Mouse (Mus musculus): ENCODE data around the gene Tshz2. TPM values are rescaled to one million over a fixed set of nuclear protein-coding genes. Genes with fewer than 3 reads are reported as not detected.

The Tshz2 gene
- total and polyA plus RNA-seq, 2 experiments from 2014 or later = 26.4 to 40.8 TPM

DNA sequence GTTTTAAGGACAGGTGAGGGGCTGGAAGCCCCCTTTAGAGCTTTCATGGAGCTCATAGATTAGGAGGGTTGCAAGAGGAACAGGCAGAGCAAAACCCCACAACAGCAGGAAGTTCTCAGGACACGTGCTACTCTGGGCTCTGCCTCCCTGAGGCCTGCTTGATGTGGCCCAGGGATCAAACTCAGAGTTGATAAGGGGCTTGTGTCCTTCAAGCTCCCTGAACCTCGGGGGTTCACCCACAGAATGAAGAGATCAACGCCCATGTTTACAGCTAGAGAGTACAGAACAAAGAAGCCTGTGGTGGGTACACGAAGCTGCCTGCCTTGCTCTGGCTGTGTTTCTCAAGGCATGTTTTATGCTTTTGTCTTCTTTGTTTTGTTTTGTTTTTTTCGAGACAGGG lies 417.8 kb downstream of the Tshz2 start:
- DNase-seq (ENCODE audit: low spot score) = no peak
- WGBS = 42% methylated on average over 5 of the region's 5 CpGs
- H3K9ac ChIP-seq (replicated peaks; ENCODE audit: low read length, poor library complexity, severe bottlenecking) = no peak overlapping the region
- no peak overlapping the region for H3K27ac ChIP-seq (ENCODE audit: low read depth, low read length)
- ATAC-seq (ENCODE audit: low FRiP score) = no peak
- H3K4me1 ChIP-seq (ENCODE audit: insufficient read depth, low read length) = no peaks in the 10 kb centered on the region
- no peak overlapping the region for H3K4me2 ChIP-seq (ENCODE audit: low read depth, low read length, poor library complexity, severe bottlenecking)
- H3K4me3 ChIP-seq (ENCODE audit: low read depth, low read length) = no peak overlapping the region
- H3K36me3 ChIP-seq (ENCODE audit: insufficient read depth, low read length) = no peaks in the 10 kb centered on the region
- no peak for TF ChIP-seq CTCF (IDR thresholded peaks at IDR 0.05)
- no peaks in the 10 kb centered on the region for H3K27me3 ChIP-seq (ENCODE audit: insufficient read depth, low read length)
- H3K9me3 ChIP-seq (ENCODE audit: low read length) = no peaks in the 10 kb centered on the region

DNA sequence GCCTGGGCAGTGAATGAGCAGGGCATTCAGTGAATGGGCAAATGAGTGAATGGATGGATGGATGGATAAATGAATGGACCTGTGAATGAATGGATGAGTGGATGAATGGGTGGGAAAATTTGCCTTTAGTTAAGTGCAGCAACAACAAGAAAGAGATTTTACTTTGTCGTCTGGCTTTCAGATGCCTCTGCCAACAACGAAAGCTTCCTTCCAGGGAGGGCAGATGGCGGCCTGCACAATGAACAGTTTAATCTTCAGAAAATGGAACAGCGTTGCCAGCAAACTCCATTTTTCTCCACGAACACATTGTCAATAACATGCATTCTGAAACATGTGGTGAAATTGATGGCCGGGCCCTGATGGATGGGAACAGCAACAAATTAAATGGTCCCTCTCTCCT lies 418.6 kb downstream of the Tshz2 start:
- no peaks in the 10 kb centered on the region for H3K27me3 ChIP-seq (ENCODE audit: insufficient read depth, low read length)
- DNase-seq (ENCODE audit: low spot score) (no peak), ATAC-seq (ENCODE audit: low FRiP score) (no peak)
- no peak overlapping the region for H3K27ac ChIP-seq (ENCODE audit: low read depth, low read length)
- H3K9me3 ChIP-seq (ENCODE audit: low read length) = no peaks in the 10 kb centered on the region
- H3K4me3 ChIP-seq (ENCODE audit: low read depth, low read length) = no peak overlapping the region
- no peak overlapping the region for H3K9ac ChIP-seq (replicated peaks; ENCODE audit: low read length, poor library complexity, severe bottlenecking)
- no peaks in the 10 kb centered on the region for H3K36me3 ChIP-seq (ENCODE audit: insufficient read depth, low read length)
- no peak for TF ChIP-seq CTCF (IDR thresholded peaks at IDR 0.05)
- H3K4me1 ChIP-seq (ENCODE audit: insufficient read depth, low read length) = no peaks in the 10 kb centered on the region
- 47% methylated on average over 6 of the region's 6 CpGs for WGBS
- H3K4me2 ChIP-seq (ENCODE audit: low read depth, low read length, poor library complexity, severe bottlenecking) = no peak overlapping the region

DNA sequence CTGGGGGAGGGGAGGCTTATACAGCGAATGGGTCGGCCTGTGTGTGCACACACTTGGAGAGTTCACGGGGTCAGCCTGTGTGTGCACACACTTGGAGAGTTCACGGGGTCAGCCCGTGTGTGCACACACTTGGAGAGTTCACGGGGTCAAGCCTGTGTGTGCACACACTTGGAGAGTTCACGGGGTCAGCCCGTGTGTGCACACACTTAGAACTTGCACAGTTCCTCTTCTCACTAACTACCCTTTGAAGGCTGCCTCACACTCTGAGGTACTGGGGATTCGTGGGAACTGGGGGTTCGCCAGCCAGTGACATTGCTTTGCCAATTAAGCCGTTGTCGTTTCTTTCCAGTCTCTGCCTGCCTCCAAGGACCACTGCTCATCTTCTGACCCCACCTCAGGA lies 422.1 kb downstream of the Tshz2 start:
- Histone ChIP-seq H3K36me3 (ENCODE audit: insufficient read depth, low read length) (no peaks in the 10 kb centered on the region), H3K4me3 (ENCODE audit: low read depth, low read length) (no peak overlapping the region), H3K27me3 (ENCODE audit: insufficient read depth, low read length) (no peaks in the 10 kb centered on the region), H3K9me3 (ENCODE audit: low read length) (no peaks in the 10 kb centered on the region), H3K27ac (ENCODE audit: low read depth, low read length) (no peak overlapping the region), H3K9ac (replicated peaks; ENCODE audit: low read length, poor library complexity, severe bottlenecking) (no peak overlapping the region), H3K4me1 (ENCODE audit: insufficient read depth, low read length) (no peaks in the 10 kb centered on the region), H3K4me2 (ENCODE audit: low read depth, low read length, poor library complexity, severe bottlenecking) (no peak overlapping the region)
- DNase-seq (ENCODE audit: low spot score) (no peak), ATAC-seq (ENCODE audit: low FRiP score) (no peak)
- 81% methylated on average over 12 of the region's 12 CpGs for WGBS
- no peak for TF ChIP-seq CTCF (IDR thresholded peaks at IDR 0.05)

DNA sequence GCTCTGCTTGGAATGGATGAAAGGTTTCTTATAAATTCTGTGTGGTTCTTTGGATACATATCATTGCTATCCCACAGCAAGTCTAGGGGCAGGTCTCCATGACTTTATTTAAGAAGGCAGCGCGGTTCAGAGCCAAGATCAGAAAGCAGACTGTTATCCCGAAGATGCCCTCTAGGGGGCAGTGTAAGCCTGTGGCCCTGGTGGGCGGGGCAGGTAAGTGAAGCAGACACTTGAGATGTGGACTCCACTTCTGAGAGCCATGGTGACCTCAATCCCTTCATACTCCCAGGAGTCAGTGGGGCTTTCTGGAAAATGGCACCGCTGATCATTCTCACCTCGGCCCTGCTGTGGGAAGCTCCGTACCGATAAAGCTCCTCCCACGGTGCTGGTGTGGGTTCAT lies 422.6 kb downstream of the Tshz2 start:
- no peaks in the 10 kb centered on the region for H3K9me3 ChIP-seq (ENCODE audit: low read length)
- no peaks in the 10 kb centered on the region for H3K36me3 ChIP-seq (ENCODE audit: insufficient read depth, low read length)
- 39% methylated on average over 9 of the region's 9 CpGs for WGBS
- H3K27ac ChIP-seq (ENCODE audit: low read depth, low read length) = no peak overlapping the region
- no peaks in the 10 kb centered on the region for H3K4me1 ChIP-seq (ENCODE audit: insufficient read depth, low read length)
- DNase-seq (ENCODE audit: low spot score) (no peak), ATAC-seq (ENCODE audit: low FRiP score) (no peak)
- no peaks in the 10 kb centered on the region for H3K27me3 ChIP-seq (ENCODE audit: insufficient read depth, low read length)
- H3K4me2 ChIP-seq (ENCODE audit: low read depth, low read length, poor library complexity, severe bottlenecking) = no peak overlapping the region
- H3K9ac ChIP-seq (replicated peaks; ENCODE audit: low read length, poor library complexity, severe bottlenecking) = no peak overlapping the region
- H3K4me3 ChIP-seq (ENCODE audit: low read depth, low read length) = no peak overlapping the region
- TF ChIP-seq CTCF (IDR thresholded peaks at IDR 0.05) = peak; percentile 68

DNA sequence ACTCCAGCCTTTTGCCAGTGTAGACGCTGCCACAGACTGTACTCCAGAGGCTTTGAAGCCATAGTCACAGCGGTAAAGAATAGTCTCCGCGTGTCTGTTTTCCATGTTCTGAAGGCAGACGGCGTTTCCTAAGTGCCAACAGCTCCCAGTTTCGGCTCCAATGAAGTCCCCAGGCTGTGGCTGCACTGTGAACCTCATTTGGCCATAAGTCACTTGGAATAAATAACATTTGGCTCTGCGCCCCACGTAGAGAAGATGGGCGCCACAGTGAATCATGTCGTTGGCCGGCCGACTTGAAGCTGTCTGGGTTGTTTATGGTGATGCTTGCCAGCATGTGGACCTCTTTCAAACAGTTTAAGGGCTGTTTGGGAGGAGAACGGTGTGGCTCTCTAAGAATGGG lies 426.0 kb downstream of the Tshz2 start:
- Histone ChIP-seq H3K27me3 (ENCODE audit: insufficient read depth, low read length) (no peaks in the 10 kb centered on the region), H3K4me3 (ENCODE audit: low read depth, low read length) (no peak overlapping the region), H3K36me3 (ENCODE audit: insufficient read depth, low read length) (no peaks in the 10 kb centered on the region), H3K4me2 (ENCODE audit: low read depth, low read length, poor library complexity, severe bottlenecking) (no peak overlapping the region), H3K4me1 (ENCODE audit: insufficient read depth, low read length) (no peaks in the 10 kb centered on the region), H3K9me3 (ENCODE audit: low read length) (no peaks in the 10 kb centered on the region), H3K9ac (replicated peaks; ENCODE audit: low read length, poor library complexity, severe bottlenecking) (no peak overlapping the region), H3K27ac (ENCODE audit: low read depth, low read length) (no peak overlapping the region)
- no peak for ATAC-seq (ENCODE audit: low FRiP score)
- no peak for TF ChIP-seq CTCF (IDR thresholded peaks at IDR 0.05)
- DNase-seq (ENCODE audit: low spot score) = peak; percentile 66
- 85% methylated on average over 14 of the region's 14 CpGs for WGBS

DNA sequence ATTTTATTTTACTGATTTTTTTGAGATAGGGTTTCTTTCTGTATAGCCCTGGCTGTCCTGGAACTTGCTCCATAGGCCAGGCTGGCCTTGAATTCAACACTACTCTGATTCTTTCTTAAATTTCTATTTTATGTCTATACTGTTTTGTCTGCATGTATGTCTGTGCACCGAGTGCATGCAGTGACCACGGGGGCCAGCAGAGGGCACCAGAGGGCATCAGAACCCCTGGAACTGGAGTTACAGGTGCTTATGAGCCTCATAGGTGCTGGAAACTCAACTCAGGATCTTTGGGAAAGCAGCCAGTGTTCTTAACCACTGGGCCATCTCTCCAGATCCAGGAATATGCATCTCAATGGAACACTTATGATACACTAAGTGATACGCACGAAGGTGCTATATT lies 427.3 kb downstream of the Tshz2 start:
- ATAC-seq (ENCODE audit: low FRiP score) (no peak), DNase-seq (ENCODE audit: low spot score) (no peak)
- no peaks in the 10 kb centered on the region for H3K36me3 ChIP-seq (ENCODE audit: insufficient read depth, low read length)
- H3K9ac ChIP-seq (replicated peaks; ENCODE audit: low read length, poor library complexity, severe bottlenecking) = no peak overlapping the region
- H3K4me2 ChIP-seq (ENCODE audit: low read depth, low read length, poor library complexity, severe bottlenecking) = no peak overlapping the region
- H3K4me1 ChIP-seq (ENCODE audit: insufficient read depth, low read length) = no peaks in the 10 kb centered on the region
- no peaks in the 10 kb centered on the region for H3K9me3 ChIP-seq (ENCODE audit: low read length)
- peak; percentile 64 for TF ChIP-seq CTCF (IDR thresholded peaks at IDR 0.05)
- H3K27me3 ChIP-seq (ENCODE audit: insufficient read depth, low read length) = no peaks in the 10 kb centered on the region
- 65% methylated on average over 4 of the region's 4 CpGs for WGBS
- H3K4me3 ChIP-seq (ENCODE audit: low read depth, low read length) = no peak overlapping the region
- H3K27ac ChIP-seq (ENCODE audit: low read depth, low read length) = no peak overlapping the region
